Mouse (Mus musculus) megakaryocyte-erythroid progenitor cell, adult 5-6 weeks (primary cell): ENCODE results near the gene Pid1. TPM values are rescaled to one million over a fixed set of nuclear protein-coding genes. Genes with fewer than 3 reads are reported as not detected.

ENCODE experiments used
- ATAC-seq: replicated peaks from 2 replicates; pipeline ENCODE4 v1.8.0; 2016; ENCODE audit warnings: mild to moderate bottlenecking, inconsistent platforms; ENCODE audit not compliant: severe bottlenecking, poor library complexity, low FRiP score, low TSS enrichment
- total RNA-seq, 2 experiments: library from RNA; stranded (forward) in 1 of 2; stranded (reverse) in 1 of 2; fragments of 200-1000, 215-1000 nt in 1 of 2; fragments of >200 nt in 1 of 2; fragmentation: Nextera tagmentation in 1 of 2; gene quantifications; 2 replicates each; pipeline ENCODE4 v1.2.3; 2014 to 2017

Pid1 gene
- total RNA-seq, 2 experiments from 2014 or later: 3.6 TPM; not detected in 1

GRCm38 (mm10) chr1:84203494-84203893, 160.5 kb downstream of the Pid1 start:
- ATAC-seq: no peak

- no peak for ATAC-seq
These were observed 164.1 kb downstream of the Pid1 start for GRCm38 (mm10) chr1:84199890-84200289.

DNA sequence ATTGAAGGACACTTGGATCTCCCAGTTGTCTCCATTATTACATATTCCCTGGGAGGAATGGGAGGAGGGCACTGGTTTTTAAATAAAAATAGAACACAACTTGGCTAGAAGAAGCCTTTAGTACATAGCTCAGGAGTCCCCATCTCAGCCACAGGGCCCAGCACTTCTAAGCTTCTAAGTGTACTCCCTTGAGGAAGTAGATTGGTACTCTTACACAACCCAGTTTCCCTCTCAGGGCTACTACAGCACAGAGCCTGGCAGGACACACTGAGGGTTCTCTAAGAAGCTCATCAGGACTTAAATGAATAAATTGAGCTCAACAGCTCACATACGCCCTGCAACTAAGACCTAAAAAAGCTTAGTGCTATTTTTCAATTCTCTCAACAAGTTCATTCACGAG, 165.1 kb downstream of the Pid1 start:
- ATAC-seq: no peak

DNA sequence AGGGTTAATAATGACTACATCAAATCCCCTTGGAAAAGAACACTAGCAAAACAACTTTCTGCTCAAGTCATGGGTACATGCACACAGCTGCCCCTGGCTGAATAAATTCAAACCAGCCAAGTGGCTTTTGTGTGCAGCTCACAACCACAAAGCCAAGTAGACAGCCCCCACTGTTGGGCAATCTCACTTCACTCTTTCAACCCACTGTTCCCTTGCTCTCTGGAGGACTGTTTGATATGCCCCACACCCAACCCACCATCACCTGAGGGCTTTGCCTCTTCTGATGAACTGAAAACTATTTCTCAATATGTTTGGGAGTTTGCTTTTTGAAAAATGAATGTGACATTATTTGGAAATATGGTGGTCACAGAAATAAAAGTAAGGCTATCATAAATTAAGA, 171.8 kb downstream of the Pid1 start:
- ATAC-seq: no peak

- no peak for ATAC-seq
These were observed 174.5 kb downstream of the Pid1 start for GRCm38 (mm10) chr1:84189446-84189845.

- no peak for ATAC-seq
These were observed 177.1 kb downstream of the Pid1 start for GRCm38 (mm10) chr1:84186756-84187437.

DNA sequence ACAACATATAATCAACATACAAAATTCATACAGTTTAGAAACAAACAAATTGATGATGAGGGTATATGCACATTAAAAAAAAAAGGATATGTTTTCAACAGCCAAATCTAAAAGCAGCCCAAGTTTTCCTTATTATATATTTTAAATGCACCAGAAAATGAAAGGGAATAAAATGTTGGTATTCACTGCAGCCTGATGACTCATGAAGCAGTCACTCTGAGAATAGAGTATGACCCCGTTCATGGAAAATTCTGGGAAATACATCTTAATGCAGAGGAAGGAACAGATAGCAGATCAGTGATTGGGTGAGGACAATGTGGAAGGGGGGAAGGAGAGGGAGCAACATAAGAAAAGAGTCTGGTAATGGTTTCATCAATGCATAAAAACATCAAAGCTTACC, 186.3 kb downstream of the Pid1 start:
- ATAC-seq: no peak

DNA sequence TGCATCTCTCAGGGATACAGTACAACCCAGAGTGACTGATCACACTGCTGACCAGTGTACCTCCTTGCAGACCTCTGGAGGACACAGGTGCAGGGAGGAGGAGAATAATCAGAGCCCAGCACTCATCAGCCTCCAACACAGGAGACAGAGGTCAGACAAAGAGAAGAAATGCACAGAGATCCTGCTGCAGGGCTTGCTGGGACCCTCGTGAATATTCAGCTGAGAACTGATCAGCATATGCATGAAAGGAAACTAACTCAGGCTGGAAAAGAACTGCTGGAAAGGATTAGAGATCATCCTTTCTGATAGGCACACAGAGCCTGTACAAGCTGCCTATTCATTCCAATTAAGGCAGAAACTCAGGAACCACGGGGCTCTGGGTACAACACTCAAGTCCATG, 186.9 kb downstream of the Pid1 start:
- ATAC-seq: no peak

DNA sequence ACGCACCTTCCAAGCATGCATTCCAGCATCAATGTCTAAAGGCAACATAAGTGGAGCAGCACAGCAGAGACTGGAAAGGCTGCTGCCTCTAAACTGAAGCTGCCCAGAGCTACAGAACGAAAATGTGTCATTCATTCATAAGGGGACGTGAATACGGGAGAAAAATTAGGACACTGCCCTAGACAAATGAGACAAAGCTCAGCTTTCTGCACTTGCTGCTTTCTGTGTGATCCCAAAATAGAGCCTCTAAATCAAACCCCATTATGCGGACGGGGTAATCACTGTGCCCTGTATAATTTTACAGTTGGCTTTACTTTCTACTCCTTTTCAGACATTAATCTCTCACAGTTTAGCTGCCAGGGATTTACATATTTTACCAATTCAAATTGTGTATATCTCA, 191.0 kb downstream of the Pid1 start:
- no peak for ATAC-seq

DNA sequence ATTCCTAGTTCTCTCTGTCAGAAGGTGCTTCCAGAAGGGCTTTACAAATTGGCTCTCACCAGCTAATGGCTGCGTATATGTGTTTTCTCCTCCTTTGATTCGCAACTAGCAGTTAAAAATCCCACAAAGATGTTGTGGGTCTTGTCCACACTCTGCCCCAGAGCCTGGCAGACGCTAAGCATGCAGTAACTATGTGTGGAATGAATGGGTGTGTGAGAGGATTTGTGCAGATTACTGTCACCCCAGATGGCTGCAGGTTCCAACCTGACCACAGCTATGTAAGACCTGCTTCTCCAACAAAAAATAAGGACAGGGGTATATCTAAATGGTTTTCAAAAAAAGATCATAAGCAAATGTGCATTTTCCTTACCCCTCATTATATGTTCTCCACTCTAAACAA, 206.2 kb downstream of the Pid1 start:
- ATAC-seq: no peak

DNA sequence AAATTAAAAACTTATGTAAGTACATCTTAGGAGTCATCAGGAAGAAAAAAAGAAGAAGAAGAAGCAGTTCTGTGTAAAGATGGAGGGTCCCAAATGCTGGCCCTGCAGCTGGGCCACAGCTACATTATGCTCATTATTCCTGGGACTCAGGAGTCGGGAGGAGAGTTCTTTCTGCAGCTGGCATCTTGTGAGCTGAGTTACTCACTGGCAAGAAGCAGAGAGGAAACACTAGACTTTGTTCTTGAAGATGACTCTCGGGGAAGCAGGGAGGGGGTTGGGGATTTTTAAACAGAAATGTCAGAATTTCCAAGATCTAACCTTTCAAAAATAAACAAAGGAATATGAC, 208.4 kb downstream of the Pid1 start:
- ATAC-seq: no peak

GRCm38 (mm10) chr1:84154725-84155584, 209.0 kb downstream of the Pid1 start:
- no peak for ATAC-seq

DNA sequence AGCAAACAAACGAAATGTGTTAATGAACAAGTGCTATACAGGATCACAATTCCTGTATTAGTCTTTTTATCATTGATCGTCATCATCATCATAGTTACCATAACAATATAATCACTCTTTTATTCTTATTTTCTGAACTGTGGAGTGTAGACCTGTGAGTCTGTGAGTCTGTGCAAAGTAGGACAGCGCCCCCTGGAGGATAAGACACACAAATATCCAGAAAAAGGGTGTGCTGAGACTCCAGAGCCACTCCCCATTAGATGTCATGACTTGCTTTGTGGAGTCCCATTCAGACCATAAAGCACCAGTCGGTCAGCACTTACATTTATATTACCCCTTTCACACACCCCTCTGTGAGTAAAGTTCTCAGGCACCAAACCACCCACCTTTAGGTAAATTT, 210.0 kb downstream of the Pid1 start:
- ATAC-seq: no peak

GRCm38 (mm10) chr1:84141561-84141960, 222.4 kb downstream of the Pid1 start:
- no peak for ATAC-seq

DNA sequence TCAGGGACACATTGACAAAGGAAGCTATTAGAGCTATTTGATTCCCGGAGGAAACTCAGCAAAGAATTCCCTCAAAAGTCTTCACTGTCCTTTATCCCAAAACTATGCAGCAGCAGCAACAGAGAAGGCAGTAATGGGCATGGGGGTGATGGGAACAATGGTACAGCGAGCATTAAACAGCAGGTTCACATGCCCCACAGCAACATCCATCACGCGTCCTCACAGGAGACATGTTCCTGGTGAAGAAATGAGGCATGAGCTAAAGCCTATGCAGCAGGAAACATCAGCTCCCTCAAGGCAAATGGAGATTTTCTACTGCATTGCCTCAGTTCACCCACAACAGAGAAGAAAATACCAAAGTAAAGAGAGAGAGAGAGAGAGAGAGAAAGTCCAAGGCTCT, 231.5 kb downstream of the Pid1 start:
- ATAC-seq: no peak

GRCm38 (mm10) chr1:84131799-84132198, 232.2 kb downstream of the Pid1 start:
- no peak for ATAC-seq

GRCm38 (mm10) chr1:84128510-84128909, 235.5 kb downstream of the Pid1 start:
- ATAC-seq: no peak

GRCm38 (mm10) chr1:84119306-84119705, 244.7 kb downstream of the Pid1 start:
- ATAC-seq: no peak

GRCm38 (mm10) chr1:84106756-84107155, 257.2 kb downstream of the Pid1 start:
- no peak for ATAC-seq

DNA sequence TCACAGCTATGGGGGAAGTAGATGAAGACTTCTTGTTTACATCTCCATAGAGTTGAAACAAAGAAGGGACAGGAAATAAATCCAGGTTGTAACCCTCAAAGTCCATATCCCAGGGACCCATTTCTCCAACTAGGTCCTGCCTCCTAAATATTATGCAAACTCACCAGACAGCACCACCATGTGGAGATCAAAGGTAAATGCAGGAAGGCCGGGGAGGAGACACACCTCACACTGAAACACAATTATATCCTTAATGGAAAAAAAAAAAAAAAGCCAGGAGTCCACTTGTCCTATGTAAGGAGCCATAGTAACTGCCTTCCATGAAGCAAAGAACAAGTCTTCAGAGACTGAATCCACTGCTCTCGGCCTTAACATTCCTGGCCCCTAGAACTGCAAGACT, 261.9 kb downstream of the Pid1 start:
- no peak for ATAC-seq

- ATAC-seq: no peak
These were observed 266.6 kb downstream of the Pid1 start for GRCm38 (mm10) chr1:84097398-84097797.
